Mouse (Mus musculus): ENCODE results near the gene Prl8a8. TPM values are rescaled to one million over a fixed set of nuclear protein-coding genes. Genes with fewer than 3 reads are reported as not detected.

The Prl8a8 gene
- not detected in 4 replicates for total RNA-seq (2023)

GRCm38 (mm10) chr13:27513117-27513516 is at the start of gene Prl8a8:
TSS of gene Prl8a8 (minus strand) at chr13:27513217.

Other genes with a start within 250 kb of the Prl8a8 start
- not detected in 4 replicates for gene Prl6a1, start 200.6 kb downstream of the Prl8a8 start, total RNA-seq (2023)
- not detected in 4 replicates for gene Prl8a2, start 167.5 kb downstream of the Prl8a8 start, total RNA-seq (2023)
- gene Prl2b1, start 122.4 kb downstream of the Prl8a8 start, total RNA-seq (2023) = not detected in 4 replicates
- not detected in 4 replicates for gene Prl8a6, start 74.5 kb downstream of the Prl8a8 start, total RNA-seq (2023)
- not detected in 4 replicates for gene Prl8a9, start 51.4 kb upstream of the Prl8a8 start, total RNA-seq (2023)
- gene Prl8a1, start 69.0 kb upstream of the Prl8a8 start, total RNA-seq (2023) = not detected in 4 replicates
- gene Prl7b1, start 97.4 kb upstream of the Prl8a8 start, total RNA-seq (2023) = not detected in 4 replicates
- gene Prl7a1, start 129.3 kb upstream of the Prl8a8 start, total RNA-seq (2023) = not detected in 4 replicates
- not detected in 4 replicates for gene Prl7a2, start 154.8 kb upstream of the Prl8a8 start, total RNA-seq (2023)
- gene Prl7d1, start 203.5 kb upstream of the Prl8a8 start, total RNA-seq (2023) = not detected in 4 replicates